Mouse (Mus musculus) macrophage (primary cell): ENCODE data around the gene Uggt2. TPM values are rescaled to one million over a fixed set of nuclear protein-coding genes. Genes with fewer than 3 reads are reported as not detected.

Experiments
- H3K27ac ChIP-seq: fragments of 350-480 bp; formaldehyde crosslinking; 2 replicates; pipeline ENCODE4 v1.9.0; 2021
- H3K36me3 ChIP-seq: fragments of 350-480 bp; formaldehyde crosslinking; 2 replicates; pipeline ENCODE4 v1.9.0; 2021; ENCODE audit errors: inconsistent target
- H3K4me3 ChIP-seq: fragments of 350-480 bp; formaldehyde crosslinking; 2 replicates; pipeline ENCODE4 v1.9.0; 2021; ENCODE audit errors: inconsistent target
- H3K79me2 ChIP-seq: fragments of 350-480 bp; formaldehyde crosslinking; 2 replicates; pipeline ENCODE4 v1.9.0; 2021; ENCODE audit errors: inconsistent target
- WGBS: methylation state at CpG from one replicate; pipeline ENCODE4 v1.1.7; 2026; ENCODE audit warnings: inconsistent platforms; ENCODE audit not compliant: missing documents; 5-methylcytosine and 5-hydroxymethylcytosine counted together
- polyA plus RNA-seq: library from polyadenylated mRNA; stranded (reverse); fragments of 250-400 nt; gene quantifications from 3 replicates; pipeline ENCODE4 v1.2.4, GENCODE M21; 2018; ENCODE audit warnings: inconsistent platforms
- total RNA-seq, 78 experiments: library from RNA; depleted of rRNA; stranded (reverse); fragments of 250-400 nt; gene quantifications; 1 replicate in 9 of 78; 2 replicates in 24 of 78; 3 replicates in 43 of 78; 4 replicates in 2 of 78; pipeline ENCODE4 v1.2.4; 2018; ENCODE audit warnings: inconsistent platforms in 56 of 78

Gene Uggt2
- total RNA-seq (2018; cell fraction: chromatin; rRNA removed) = 1 to 10 TPM in 23 of 26 experiments, under 1 TPM in 1, not detected in 2; 0.42 to 5.5 (median 2.5) TPM
- total RNA-seq (2018; cell fraction: cytosol; rRNA removed) = 1 to 10 TPM in 11 of 26 experiments, under 1 TPM in 15; 0.23 to 1.7 (median 0.95) TPM
- 1 to 10 TPM in 16 of 26 experiments, under 1 TPM in 10; 0.24 to 6.1 (median 1.8) TPM for total RNA-seq (2018; cell fraction: nucleus; rRNA removed)
- 0.95 to 1.7 TPM (median 1.6 TPM) in 3 replicates for polyA plus RNA-seq

DNA sequence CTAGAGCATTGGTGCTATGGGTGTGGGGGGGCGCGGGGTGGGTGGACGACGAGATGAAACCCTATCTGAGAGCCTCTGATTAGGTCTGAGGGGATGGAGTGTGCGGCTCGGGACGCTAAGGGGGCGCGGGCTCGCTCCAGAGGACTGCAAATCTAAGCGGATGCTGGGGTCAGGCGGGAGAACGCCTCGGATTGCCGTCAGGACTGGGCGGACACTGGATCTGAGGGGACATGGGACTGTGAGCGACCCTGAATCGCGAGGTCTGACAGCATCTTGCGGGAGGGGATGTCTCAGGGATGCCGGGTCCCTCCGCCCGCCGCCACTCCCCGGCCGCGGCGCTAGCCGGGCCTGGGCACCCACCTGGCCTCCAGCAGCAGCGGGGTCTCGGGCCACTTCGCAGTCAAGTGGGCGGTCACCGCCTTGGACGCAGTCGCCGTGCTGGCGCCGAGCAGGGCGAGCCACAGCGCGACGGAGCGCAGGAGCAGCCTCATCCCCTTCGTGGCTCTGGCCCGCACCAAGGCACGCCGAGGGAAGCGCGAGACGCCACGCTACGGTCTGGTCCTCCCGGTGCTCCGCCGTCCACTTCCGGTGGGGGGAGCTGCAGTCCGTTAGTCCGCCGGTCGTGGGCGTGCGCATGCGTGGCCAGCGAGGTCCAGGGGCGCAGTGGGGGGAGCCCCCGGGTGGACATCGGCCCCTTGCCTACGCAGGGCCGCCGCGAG is at the start of gene Uggt2:
Gene Uggt2 (minus strand): TSS at position 580 of the 719 bp plus-strand sequence.
- WGBS = 3% methylated on average over 62 of the region's 72 CpGs
- no peak within 1 kb of the TSS for H3K27ac ChIP-seq
- H3K4me3 ChIP-seq = no peak within 1 kb of the TSS
- no peaks in the 10 kb centered on the region for H3K79me2 ChIP-seq
- H3K36me3 ChIP-seq = no peaks in the 10 kb centered on the region

DNA sequence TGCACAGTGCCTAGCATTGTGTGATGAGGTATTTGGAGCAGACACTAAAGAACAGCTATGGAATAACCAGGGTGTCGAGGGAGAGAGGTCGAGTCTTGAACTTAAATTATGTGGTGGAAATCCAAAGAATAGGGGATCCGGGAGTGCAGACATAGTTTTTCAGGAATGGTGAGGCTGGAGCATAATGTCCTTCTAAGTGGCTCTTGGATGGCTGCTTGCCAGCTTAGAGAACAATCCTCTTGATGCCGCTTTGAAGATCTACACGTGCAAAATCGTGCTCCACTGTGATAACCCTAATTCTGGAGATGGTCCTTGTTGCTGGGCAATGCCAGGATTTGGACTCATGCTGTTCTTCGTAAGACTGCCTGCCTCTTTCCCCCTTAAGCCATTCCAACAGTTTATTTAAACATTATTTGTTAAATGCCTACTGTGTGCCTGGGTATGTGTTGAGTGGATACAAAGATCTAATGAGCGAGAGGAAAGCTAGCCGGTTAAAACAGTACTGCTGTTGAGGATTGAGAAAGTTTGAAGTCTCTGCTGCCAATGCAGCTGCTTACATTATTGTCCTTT is 40.2 kb upstream of the Uggt2 start:
- 48% methylated on average over 9 of the region's 9 CpGs for WGBS
- H3K36me3 ChIP-seq = no peaks in the 10 kb centered on the region
- H3K79me2 ChIP-seq = no peaks in the 10 kb centered on the region
- H3K27ac ChIP-seq = no peak overlapping the region
- no peak overlapping the region for H3K4me3 ChIP-seq

DNA sequence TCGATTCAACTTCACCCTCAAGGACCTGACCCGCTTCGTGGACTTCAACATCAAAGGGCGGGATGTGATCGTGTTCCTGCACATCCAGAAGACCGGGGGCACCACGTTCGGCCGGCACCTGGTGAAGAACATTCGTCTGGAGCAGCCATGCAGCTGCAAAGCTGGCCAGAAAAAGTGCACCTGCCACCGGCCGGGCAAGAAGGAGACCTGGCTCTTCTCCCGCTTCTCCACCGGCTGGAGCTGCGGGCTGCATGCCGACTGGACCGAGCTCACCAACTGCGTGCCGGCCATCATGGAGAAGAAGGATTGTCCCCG is 39.5 kb upstream of the Uggt2 start:
- Histone ChIP-seq H3K4me3 (no peak overlapping the region), H3K27ac (no peak overlapping the region), H3K79me2 (no peaks in the 10 kb centered on the region), H3K36me3 (no peaks in the 10 kb centered on the region)
- WGBS = 5% methylated on average over 20 of the region's 20 CpGs

DNA sequence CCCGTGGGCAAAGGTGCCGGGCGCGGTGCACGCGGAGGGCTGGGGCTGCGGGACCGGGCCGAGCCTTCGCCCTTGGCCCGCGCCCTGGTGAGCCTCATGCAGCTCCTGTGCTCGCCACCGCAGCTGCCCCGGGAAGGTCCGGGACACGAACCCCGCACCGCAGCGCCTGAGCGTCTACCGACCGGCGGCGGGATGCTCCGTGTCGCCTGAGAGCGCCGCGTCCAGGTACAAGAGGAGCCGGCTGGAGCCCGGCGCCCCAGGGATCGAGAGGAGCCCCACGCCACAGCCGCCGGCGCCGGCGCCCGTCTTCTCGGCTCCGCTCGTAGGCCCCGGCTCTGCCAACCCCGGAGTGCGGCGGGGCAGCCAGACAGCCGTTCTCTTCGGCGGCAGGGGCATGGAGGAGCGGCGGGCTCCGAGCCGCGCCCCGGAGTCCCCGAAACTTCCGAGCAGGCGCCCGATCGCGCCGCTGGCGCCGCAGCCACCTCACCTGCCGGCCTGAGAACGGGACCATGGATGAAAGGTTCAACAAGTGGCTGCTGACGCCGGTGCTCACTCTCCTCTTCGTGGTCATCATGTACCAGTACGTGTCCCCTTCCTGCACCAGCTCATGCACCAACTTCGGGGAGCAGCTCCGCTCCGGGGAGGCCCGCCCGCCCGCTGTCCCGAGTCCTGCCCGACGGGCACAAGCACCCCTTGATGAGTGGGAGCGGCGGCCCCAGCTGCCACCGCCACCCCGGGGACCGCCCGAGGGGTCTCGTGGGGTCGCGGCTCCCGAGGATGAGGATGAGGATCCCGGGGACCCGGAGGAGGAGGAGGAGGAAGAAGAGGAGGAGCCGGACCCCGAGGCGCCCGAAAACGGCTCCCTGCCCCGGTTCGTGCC is 38.9 kb upstream of the Uggt2 start, which contains the start of gene Hs6st3:
Gene Hs6st3 (plus strand): TSS at position 436 of the 880 bp plus-strand sequence.
- Histone ChIP-seq H3K4me3 (no peak within 1 kb of the TSS), H3K79me2 (no peaks in the 10 kb centered on the region), H3K36me3 (no peaks in the 10 kb centered on the region), H3K27ac (no peak within 1 kb of the TSS)
- WGBS = 2% methylated on average over 88 of the region's 100 CpGs

DNA sequence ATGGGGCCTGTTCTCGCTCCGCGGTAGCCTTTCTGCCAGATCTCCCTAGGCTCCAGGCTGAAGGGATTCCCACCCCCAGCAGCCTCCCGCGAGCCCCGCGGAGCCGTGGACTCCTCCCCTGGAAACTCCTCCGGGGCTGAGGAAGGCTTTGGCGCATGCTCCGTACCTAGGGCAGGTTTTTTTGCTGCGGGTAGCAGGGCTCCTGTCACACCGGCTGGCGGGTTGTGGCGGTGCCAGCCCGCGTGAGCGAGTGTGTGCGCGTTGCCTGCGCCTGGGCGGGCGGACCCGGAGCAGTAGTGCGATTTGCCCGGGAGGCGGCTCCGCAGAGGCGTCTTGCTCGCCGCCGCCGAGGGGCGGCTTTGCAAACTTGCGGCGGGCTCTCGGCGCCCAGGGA is 38.3 kb upstream of the Uggt2 start:
- H3K4me3 ChIP-seq = no peak overlapping the region
- WGBS = 2% methylated on average over 38 of the region's 38 CpGs

DNA sequence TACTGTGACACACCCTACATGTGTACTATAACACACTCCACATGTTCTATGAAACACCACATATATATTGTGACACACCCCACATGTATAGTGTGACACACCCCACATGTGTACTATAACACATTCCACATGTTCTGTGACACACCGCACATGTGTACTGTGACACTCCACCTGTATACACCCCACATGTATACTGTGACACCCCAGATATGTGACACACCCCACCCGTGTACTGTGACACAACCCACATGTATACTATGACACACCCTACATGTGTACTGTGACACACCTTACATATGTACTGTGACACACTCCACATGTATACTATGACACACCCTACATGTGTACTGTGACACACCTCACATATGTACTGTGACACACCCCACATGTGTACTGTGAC is 28.1 kb upstream of the Uggt2 start:
- H3K4me3 ChIP-seq = no peak overlapping the region
- H3K27ac ChIP-seq = no peak overlapping the region
- H3K79me2 ChIP-seq = no peaks in the 10 kb centered on the region
- WGBS = 88% methylated on average over 2 of the region's 2 CpGs
- H3K36me3 ChIP-seq = no peaks in the 10 kb centered on the region

More for the DNA sequence above, 38.3 kb upstream of the Uggt2 start:
- H3K79me2 ChIP-seq = no peaks in the 10 kb centered on the region
- H3K36me3 ChIP-seq = no peaks in the 10 kb centered on the region
- no peak overlapping the region for H3K27ac ChIP-seq

DNA sequence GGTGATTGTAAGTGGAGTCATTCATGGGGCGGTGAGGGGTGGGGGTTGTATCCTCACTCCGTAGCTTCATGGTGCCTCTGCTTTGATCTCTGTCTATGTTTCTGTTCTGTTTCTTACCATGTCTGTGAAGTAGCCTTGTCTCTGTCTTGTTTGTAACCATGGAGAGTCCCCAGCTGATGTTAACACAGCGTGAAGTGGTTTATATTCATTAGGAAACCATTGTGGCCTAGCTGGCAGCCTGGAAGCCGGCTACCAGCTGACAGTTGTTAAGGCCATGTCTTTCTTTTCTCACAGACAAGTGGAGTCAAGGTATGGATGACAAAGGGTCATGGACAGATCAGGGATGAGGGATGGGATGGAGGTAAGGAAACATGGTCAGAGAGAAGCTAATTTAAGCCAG is 26.6 kb upstream of the Uggt2 start:
- Histone ChIP-seq H3K36me3 (no peaks in the 10 kb centered on the region), H3K79me2 (no peaks in the 10 kb centered on the region), H3K27ac (no peak overlapping the region), H3K4me3 (no peak overlapping the region)
- WGBS = 88% methylated on average over 4 of the region's 4 CpGs

DNA sequence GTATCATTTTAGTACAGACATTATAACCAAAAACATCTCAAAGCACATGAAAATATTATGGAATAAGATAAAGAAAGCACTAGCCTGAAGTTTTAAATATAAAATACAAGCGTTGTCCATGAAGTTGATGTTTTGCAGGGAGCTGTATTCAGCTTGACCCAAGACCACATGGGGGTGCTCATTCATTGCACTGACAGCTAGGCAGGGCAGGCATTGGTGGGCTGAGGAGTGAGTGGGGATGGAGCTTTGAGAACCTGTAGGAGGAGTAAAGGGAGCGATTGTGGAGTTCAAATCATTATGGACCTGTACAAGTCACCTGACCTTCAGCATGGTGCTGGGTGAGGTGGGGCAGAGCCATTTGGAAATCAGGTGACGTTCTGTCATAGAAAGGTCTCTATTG is 24.8 kb upstream of the Uggt2 start:
- WGBS = 47% methylated on average over 3 of the region's 3 CpGs
- Histone ChIP-seq H3K36me3 (no peaks in the 10 kb centered on the region), H3K27ac (no peak overlapping the region), H3K4me3 (no peak overlapping the region), H3K79me2 (no peaks in the 10 kb centered on the region)

DNA sequence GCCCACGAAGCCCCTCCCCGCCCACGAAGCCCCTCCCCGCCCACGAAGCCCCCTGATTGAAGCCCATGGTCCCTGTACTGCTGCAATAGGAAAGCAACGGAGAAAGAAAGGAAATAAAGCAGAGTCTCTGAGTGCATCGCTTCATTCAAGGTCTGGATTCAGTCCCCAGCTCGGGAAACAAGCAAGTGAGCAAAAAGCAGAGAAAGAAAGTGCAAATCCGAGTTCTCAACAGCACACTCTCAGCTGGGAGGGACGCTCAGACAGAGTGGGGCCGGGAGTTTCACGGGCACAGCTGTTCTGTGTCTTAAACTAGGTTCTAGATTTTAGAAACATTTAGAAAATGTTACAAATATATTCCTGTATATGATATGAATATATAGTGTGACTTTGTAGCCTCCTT is 24.4 kb upstream of the Uggt2 start:
- 10% methylated on average over 7 of the region's 12 CpGs for WGBS
- H3K36me3 ChIP-seq = no peaks in the 10 kb centered on the region
- H3K27ac ChIP-seq = no peak overlapping the region
- H3K79me2 ChIP-seq = no peaks in the 10 kb centered on the region
- no peak overlapping the region for H3K4me3 ChIP-seq

DNA sequence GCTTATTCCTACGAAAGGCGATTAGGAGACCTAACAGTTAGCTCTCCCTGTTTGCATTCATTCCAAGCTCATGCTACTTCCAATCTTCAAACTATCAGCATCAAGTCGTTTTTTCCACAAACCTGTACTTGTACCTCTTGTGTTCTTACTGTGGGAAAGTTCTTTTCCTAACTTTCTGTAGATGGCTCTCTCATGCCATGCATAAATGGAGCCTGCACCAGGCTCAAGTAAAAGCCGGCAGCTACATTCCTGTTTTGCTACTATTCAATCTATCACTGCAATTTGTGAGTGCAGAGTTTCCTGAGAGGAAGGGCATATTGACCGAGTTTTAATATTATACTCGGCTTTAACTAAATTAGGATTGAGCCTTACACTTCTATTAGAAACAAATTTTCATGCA is 13.3 kb upstream of the Uggt2 start:
- H3K36me3 ChIP-seq = no peaks in the 10 kb centered on the region
- H3K27ac ChIP-seq = no peak overlapping the region
- no peak overlapping the region for H3K4me3 ChIP-seq
- no peaks in the 10 kb centered on the region for H3K79me2 ChIP-seq
- 64% methylated on average over 6 of the region's 6 CpGs for WGBS

DNA sequence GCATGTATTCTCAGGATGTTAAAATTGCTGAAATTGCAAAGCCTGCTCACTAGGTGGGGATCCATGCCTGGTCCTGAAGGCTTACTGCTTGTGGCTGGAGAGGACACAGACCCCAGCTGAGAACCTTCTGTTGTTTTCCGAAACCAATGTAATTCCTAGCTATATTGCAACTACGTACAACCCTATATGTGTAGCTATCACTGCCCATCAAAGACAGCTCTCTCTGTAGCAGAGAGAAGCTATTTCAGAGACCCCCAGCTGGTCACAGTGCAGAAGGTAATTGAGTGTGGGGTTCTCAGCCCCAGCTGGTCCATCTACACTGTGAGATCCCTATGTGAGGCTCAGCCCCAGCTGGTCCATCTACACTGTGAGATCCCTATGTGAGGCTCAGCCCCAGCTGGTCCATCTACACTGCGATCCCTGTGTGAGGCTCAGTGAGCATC is 10.6 kb upstream of the Uggt2 start:
- H3K27ac ChIP-seq = no peak overlapping the region
- no peak overlapping the region for H3K4me3 ChIP-seq
- no peaks in the 10 kb centered on the region for H3K36me3 ChIP-seq
- no peaks in the 10 kb centered on the region for H3K79me2 ChIP-seq
- 77% methylated on average over 3 of the region's 3 CpGs for WGBS

DNA sequence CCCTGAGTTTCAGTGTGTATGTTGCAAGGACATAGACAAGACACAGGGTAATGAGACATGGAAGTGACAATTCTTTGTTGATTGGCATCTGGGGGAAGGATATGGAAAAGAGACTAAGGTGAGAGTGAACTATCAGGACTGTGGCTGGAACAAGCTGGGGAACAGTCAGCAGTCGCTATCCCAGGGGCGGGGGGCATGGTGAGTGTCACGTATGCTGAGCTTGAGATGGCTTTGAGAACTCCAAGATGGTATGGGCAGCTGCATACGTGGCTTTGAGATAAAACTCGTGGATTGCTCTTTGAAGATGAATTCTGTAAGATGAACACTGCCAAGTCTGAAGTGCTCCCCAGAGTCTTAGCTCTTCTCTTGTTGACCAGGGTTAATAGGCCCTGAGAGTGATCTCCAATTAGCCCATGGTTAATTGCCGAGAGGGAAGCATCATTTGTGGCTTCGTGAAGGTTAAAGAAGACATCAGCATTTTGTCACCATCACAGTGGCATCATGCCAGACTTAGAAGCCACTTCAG is 9.6 kb upstream of the Uggt2 start:
- H3K79me2 ChIP-seq = no peaks in the 10 kb centered on the region
- WGBS = 84% methylated on average over 7 of the region's 7 CpGs
- no peak overlapping the region for H3K4me3 ChIP-seq
- no peak overlapping the region for H3K27ac ChIP-seq
- H3K36me3 ChIP-seq = no peaks in the 10 kb centered on the region

DNA sequence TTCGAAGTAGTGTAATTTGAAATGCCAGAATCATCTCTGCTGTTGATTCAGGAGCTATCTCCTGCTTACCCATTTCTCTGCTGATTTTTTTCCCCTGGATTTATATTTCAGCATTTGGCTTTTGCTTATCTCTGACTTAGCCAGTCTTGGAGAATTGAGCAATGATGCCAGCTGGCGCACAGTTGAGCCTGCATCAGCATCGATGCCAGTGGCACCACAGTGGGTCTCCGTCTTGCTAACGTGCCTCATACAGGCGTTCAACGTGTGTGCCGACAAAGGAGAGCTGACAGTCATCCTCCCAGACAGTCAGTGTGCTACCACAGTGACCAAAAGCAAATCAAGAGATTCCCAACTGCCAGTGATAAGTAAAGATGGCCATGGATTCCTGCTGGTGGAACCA is 8.4 kb upstream of the Uggt2 start:
- Histone ChIP-seq H3K27ac (no peak overlapping the region), H3K36me3 (no peaks in the 10 kb centered on the region), H3K4me3 (no peak overlapping the region), H3K79me2 (no peaks in the 10 kb centered on the region)
- WGBS = 87% methylated on average over 8 of the region's 8 CpGs

DNA sequence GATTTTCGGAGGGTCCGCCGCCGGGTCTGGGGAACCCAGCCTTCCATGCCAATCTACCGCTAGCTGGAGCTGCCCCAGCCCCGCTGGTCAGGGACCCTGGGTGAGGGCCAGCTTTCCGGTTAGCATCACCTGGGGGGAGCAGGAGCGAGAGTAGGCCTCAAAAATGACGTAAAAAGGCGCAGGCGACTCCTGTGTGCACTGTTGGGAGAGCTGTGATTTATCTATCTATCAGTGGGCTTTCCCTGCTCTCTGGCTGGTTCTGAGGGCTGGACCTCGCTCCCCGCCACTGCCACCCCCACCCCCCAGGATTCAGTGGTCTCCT is 301 bp upstream of the Uggt2 start:
- 25% methylated on average over 13 of the region's 13 CpGs for WGBS
- H3K4me3 ChIP-seq = no peak overlapping the region
- H3K79me2 ChIP-seq = no peaks in the 10 kb centered on the region
- no peaks in the 10 kb centered on the region for H3K36me3 ChIP-seq
- no peak overlapping the region for H3K27ac ChIP-seq
